Mouse (Mus musculus): Measurements from ENCODE around the gene Zfp386.

- peak; percentile 22; the same call in 1 of the 2 replicates for TF ChIP-seq CTCF (IDR thresholded peaks at IDR 0.05; ENCODE audit: borderline replicate concordance, insufficient read depth, low read depth, low read length)
- TF ChIP-seq POLR2A (IDR thresholded peaks at IDR 0.05; ENCODE audit: borderline replicate concordance, insufficient read depth, low read length) = no peak
These were observed 19.4 kb upstream of the Zfp386 start for GRCm38 (mm10) chr12:116028095-116028494.
